7 mouse cellular contexts compared by ENCODE assay signal in the genomic region with DNA sequence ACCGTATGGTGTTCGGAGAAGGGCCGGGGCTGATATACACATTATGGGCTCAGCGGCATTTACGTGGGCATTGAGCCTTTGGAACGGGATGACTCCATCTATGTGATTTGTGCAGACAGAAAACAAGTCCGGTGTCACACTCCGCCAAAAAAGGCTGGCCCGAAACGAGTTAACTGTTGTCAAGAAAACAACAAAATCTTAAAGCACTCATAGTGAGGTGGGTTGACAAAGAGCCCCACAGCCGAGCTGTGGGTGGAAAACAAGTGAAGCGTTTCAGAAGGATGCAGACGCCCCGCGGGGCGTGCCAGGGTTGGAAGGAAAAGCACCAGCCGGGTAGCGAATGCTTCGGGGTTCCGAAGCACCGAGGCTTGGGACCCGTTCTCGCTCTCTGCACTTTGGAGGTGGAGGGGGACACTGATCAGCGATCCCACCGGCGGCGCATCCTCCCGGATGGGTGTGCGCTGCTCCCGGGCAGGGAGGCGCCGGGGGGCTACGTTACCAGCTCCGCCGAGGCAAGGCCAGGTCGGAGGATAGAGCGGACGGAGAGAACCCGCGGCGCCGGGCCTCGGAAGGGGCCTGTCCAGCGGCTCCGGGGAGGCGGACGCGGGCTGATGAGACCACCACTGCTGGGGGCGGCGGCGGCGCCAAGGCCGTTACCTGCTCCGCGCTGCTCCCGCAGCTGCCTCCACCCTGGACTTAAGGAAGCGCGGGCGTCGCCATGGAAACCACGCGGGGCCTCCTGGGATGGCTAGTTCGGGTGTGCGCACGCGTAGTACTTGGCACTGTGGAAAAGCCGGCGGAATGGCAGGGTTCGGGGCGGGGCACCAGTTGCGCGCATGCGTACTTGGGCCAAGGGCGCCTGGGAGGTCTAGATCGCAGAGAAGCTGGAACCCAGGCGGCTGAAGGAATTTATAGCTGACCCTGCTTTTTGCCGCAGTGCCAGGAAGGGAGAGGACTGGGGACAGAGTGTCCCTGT. TPM values are rescaled to one million over a fixed set of nuclear protein-coding genes. Genes with fewer than 3 reads are reported as not detected.
DNase-seq lines count a peak whose midpoint lies in the region; ATAC-seq lines count a peak whose summit lies in the region.

A gene (minus strand): TSS at position 741 of the 976 bp plus-strand sequence.

- peak; percentile 98 for ATAC-seq in embryonic facial prominence, embryonic 11.5 days (replicated peaks; ENCODE audit: insufficient number of reproducible peaks, low FRiP score, low TSS enrichment, low read depth)
- peak; percentile 99 for ATAC-seq in granulocyte monocyte progenitor cell, adult 5-6 weeks (replicated peaks; ENCODE audit: poor library complexity, severe bottlenecking)
- ATAC-seq in midbrain, embryonic 13.5 days, result peak; percentile 98

- peak within 1 kb of the TSS; percentile 58 for H3K4me3 ChIP-seq in embryonic facial prominence, embryonic 11.5 days (ENCODE audit: low read depth, low read length)
- H3K4me3 ChIP-seq in limb, embryonic 10.5 days, result peak within 1 kb of the TSS; percentile 82
- H3K4me3 ChIP-seq in midbrain, embryonic 13.5 days (replicated peaks), result peak within 1 kb of the TSS; percentile 92

- peak within 1 kb of the TSS; percentile 51 for H3K4me2 ChIP-seq in embryonic facial prominence, embryonic 11.5 days (ENCODE audit: low read depth, low read length)
- H3K4me2 ChIP-seq in midbrain, embryonic 13.5 days (replicated peaks), result peak within 1 kb of the TSS; percentile 79

- 1% methylated on average over 77 of the region's 77 CpGs for WGBS in embryonic facial prominence, embryonic 11.5 days
- WGBS in limb, embryonic 10.5 days, result 1% methylated on average over 77 of the region's 77 CpGs
- whole genome bisulfite sequencing in midbrain, embryonic 13.5 days, result under 1% methylated on average over 77 of the region's 77 CpGs

- H3K9ac ChIP-seq in embryonic facial prominence, embryonic 11.5 days (replicated peaks; ENCODE audit: low read length), result peak within 1 kb of the TSS; percentile 52
- H3K9ac ChIP-seq in midbrain, embryonic 13.5 days (replicated peaks), result peak within 1 kb of the TSS; percentile 87

- no peaks in the 10 kb centered on the region for H3K27me3 ChIP-seq in embryonic facial prominence, embryonic 11.5 days (ENCODE audit: control insufficient read depth, insufficient read depth, low read length)
- peaks cover 17% of the 10 kb centered on the region for H3K27me3 ChIP-seq in limb, embryonic 10.5 days (ENCODE audit: low read depth, poor library complexity, severe bottlenecking)
- H3K27me3 ChIP-seq in midbrain, embryonic 13.5 days, result no peaks in the 10 kb centered on the region

- peak; percentile 100 for DNase-seq in adrenal gland, postnatal 14 days
- DNase-seq in embryonic facial prominence, embryonic 11.5 days (ENCODE audit: low spot score), result peak; percentile 100
- DNase-seq in kidney, adult 11 months, result peak; percentile 99
- peak; percentile 100 for DNase-seq in limb, embryonic 10.5 days (ENCODE audit: low spot score)
- peak; percentile 80 for DNase-seq in spleen, adult 12 weeks (ENCODE audit: low spot score)

- H3K4me1 ChIP-seq in embryonic facial prominence, embryonic 11.5 days (ENCODE audit: control insufficient read depth, insufficient read depth, low read length), result no peaks in the 10 kb centered on the region
- peaks cover 13% of the 10 kb centered on the region for H3K4me1 ChIP-seq in limb, embryonic 10.5 days
- peaks cover 8% of the 10 kb centered on the region for H3K4me1 ChIP-seq in midbrain, embryonic 13.5 days (replicated peaks)

- H3K27ac ChIP-seq in embryonic facial prominence, embryonic 11.5 days (replicated peaks; ENCODE audit: low read depth, low read length), result no peak within 1 kb of the TSS
- peak within 1 kb of the TSS; percentile 77 for H3K27ac ChIP-seq in limb, embryonic 10.5 days
- peak within 1 kb of the TSS; percentile 82 for H3K27ac ChIP-seq in midbrain, embryonic 13.5 days

- H3K36me3 ChIP-seq in embryonic facial prominence, embryonic 11.5 days (replicated peaks; ENCODE audit: control insufficient read depth, insufficient read depth, low read depth, low read length), result no peaks in the 10 kb centered on the region
- no peaks in the 10 kb centered on the region for H3K36me3 ChIP-seq in limb, embryonic 10.5 days
- no peaks in the 10 kb centered on the region for H3K36me3 ChIP-seq in midbrain, embryonic 13.5 days

- no peaks in the 10 kb centered on the region for H3K9me3 ChIP-seq in embryonic facial prominence, embryonic 11.5 days (replicated peaks; ENCODE audit: control insufficient read depth, low read length)
- no peaks in the 10 kb centered on the region for H3K9me3 ChIP-seq in limb, embryonic 10.5 days (replicated peaks)
- no peaks in the 10 kb centered on the region for H3K9me3 ChIP-seq in midbrain, embryonic 13.5 days

RNA-seq across cellular contexts. Expression of the gene that starts here (rescaled TPM):
- 0.85 and 2.5 TPM in 2 replicates for total RNA-seq in adrenal gland, postnatal 14 days (2021)
- 1.1 and 1.5 TPM in 2 replicates for polyA plus RNA-seq in embryonic facial prominence, embryonic 11.5 days (2014; fragmentation: Nextera tagmentation; extraction: Ambion mirVana)
- total RNA-seq in granulocyte monocyte progenitor cell, adult 5-6 weeks (2014; fragmentation: Nextera tagmentation), result not detected in 2 replicates
- total RNA-seq in granulocyte monocyte progenitor cell, adult 5-6 weeks (2017), result not detected in 2 replicates
- polyA plus RNA-seq in limb, embryonic 10.5 days (2016; fragmentation: Nextera tagmentation; extraction: Ambion mirVana), result 0.70 and 0.73 TPM in 2 replicates
- polyA plus RNA-seq in midbrain, embryonic 13.5 days (2015; fragmentation: Nextera tagmentation; extraction: Ambion mirVana), result 1.6 and 1.8 TPM in 2 replicates

Comparison
In these comparisons a context has a peak if more than half of its experiments do, and no peak if none do; other contexts are left out.
1. Peak in ATAC-seq in granulocyte monocyte progenitor cell, adult 5-6 weeks; RNA of the gene not detected or under 1 TPM.
2. Peak in DNase-seq, H3K4me3 ChIP-seq and H3K27ac ChIP-seq in limb, embryonic 10.5 days; RNA of the gene not detected or under 1 TPM.